Mouse (Mus musculus): ENCODE measurements around the gene Mbnl2.

DNA sequence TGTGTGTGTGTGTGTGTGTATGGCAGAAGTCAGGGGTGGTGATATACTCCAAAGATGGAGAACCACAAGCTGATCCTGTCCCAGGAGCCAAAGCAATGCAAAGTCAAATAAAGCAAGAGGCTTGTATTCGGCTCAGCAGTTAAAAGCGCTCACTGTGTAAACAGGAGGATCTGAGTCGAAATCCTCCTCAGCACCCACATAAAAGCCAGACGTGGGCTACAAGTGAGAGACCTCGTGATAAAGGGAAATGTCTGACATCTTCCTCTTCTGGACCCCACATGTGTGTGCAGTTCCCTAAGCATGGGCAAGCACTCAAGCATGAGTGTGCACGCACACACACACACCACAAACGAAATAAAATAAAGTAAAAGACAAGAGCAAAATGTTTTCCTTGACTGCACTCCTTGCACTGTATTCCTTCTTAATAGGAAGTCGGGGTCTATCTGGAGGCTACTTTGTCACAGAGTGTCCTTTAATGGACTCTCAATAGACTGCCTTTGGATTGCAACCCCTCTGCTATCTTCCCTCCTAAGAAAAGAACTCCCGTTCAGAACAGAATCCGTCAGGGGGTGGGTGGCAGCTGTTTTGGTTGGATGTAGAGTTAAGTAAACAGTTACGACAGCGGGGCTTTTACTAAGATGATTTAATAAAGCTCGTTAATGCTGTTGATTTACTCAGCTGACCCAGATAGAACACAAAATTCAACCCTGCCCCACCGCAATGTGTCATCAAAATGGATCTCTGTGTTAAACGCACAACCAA is 18.7 kb upstream of the Mbnl2 start:
- TF ChIP-seq POLR2A (IDR thresholded peaks at IDR 0.05; ENCODE audit: borderline replicate concordance, low read depth, low read length) = no peak
- no peak for TF ChIP-seq CTCF (IDR thresholded peaks at IDR 0.05; ENCODE audit: low read depth, low read length)
